Mouse (Mus musculus): Measurements from ENCODE around the gene Cacna1c. TPM values are rescaled to one million over a fixed set of nuclear protein-coding genes. Genes with fewer than 3 reads are reported as not detected.

Gene Cacna1c
- polyA plus RNA-seq, 2 experiments = 8.9 to 29.0 TPM

- Histone ChIP-seq H3K4me3 (replicated peaks; ENCODE audit: low read length) (no peak overlapping the region), H3K4me1 (ENCODE audit: control insufficient read depth, insufficient read depth, low read length) (no peaks in the 10 kb centered on the region), H3K9ac (ENCODE audit: low read depth, low read length, severe bottlenecking) (no peak overlapping the region), H3K27ac (replicated peaks; ENCODE audit: low read depth, low read length) (no peak overlapping the region), H3K27me3 (ENCODE audit: control insufficient read depth, insufficient read depth, low read length) (no peaks in the 10 kb centered on the region), H3K9me3 (ENCODE audit: control insufficient read depth, low read length) (no peaks in the 10 kb centered on the region), H3K4me2 (replicated peaks; ENCODE audit: low read depth, low read length, severe bottlenecking) (no peak overlapping the region), H3K36me3 (ENCODE audit: control insufficient read depth, insufficient read depth, low read length) (no peaks in the 10 kb centered on the region)
- no peak for DNase-seq (ENCODE audit: low spot score)
- 37% methylated on average over 4 of the region's 4 CpGs for WGBS
- no peak for TF ChIP-seq POLR2A (IDR thresholded peaks at IDR 0.05; ENCODE audit: borderline replicate concordance, extremely low read depth, insufficient read depth, insufficient read length)
- ATAC-seq (ENCODE audit: low FRiP score, low read depth) = no peak
Observed at GRCm38 (mm10) chr6:119145109-119145508, 51.1 kb downstream of the Cacna1c start.

DNA sequence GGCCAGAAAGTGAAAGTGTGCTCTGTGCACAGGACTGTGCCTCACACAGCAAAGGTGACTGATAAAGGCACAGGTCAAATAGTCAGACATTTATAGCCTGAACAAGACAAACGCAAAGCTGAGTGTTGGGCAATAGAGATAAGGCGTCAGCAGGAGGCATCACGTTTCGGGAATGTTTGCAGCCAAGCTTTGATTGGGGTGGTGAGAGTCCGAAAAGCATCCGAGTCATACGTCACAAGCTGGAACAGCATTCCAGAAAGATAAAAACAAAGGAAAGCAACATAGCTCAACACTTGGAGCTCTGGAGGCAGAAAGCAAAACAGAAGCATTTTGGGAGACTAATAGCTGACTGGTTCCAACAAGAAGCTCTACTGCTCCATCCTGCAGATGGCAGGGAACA is 56.7 kb downstream of the Cacna1c start:
- Histone ChIP-seq H3K9ac (ENCODE audit: low read depth, low read length, severe bottlenecking) (no peak overlapping the region), H3K4me3 (replicated peaks; ENCODE audit: low read length) (no peak overlapping the region), H3K27ac (replicated peaks; ENCODE audit: low read depth, low read length) (no peak overlapping the region), H3K27me3 (ENCODE audit: control insufficient read depth, insufficient read depth, low read length) (no peaks in the 10 kb centered on the region), H3K36me3 (ENCODE audit: control insufficient read depth, insufficient read depth, low read length) (no peaks in the 10 kb centered on the region), H3K9me3 (ENCODE audit: control insufficient read depth, low read length) (no peaks in the 10 kb centered on the region), H3K4me2 (replicated peaks; ENCODE audit: low read depth, low read length, severe bottlenecking) (no peak overlapping the region), H3K4me1 (ENCODE audit: control insufficient read depth, insufficient read depth, low read length) (no peaks in the 10 kb centered on the region)
- no peak for TF ChIP-seq POLR2A (IDR thresholded peaks at IDR 0.05; ENCODE audit: borderline replicate concordance, extremely low read depth, insufficient read depth, insufficient read length)
- 32% methylated on average over 7 of the region's 7 CpGs for whole genome bisulfite sequencing
- ATAC-seq (ENCODE audit: low FRiP score, low read depth) (no peak), DNase-seq (ENCODE audit: low spot score) (no peak)

DNA sequence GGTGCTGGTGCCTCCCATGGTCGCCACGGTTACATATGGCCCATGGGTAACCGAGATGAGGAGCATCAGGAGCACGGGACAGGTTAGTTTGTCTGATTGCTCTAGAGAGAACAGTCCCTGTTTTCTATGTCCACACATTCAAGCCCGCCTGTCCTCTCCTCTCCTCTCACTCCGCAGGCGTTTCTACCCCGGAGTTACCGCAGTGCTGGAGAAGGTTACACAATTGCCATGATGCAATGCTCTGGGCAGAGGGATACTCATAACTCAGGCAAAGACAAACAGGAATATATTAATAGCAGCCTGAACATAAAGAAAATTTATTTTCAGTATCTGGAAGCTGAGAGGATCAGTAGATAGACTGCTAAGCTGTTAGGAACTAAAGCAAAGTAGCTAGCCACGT is 58.5 kb downstream of the Cacna1c start:
- Histone ChIP-seq H3K27ac (replicated peaks; ENCODE audit: low read depth, low read length) (no peak overlapping the region), H3K9me3 (ENCODE audit: control insufficient read depth, low read length) (no peaks in the 10 kb centered on the region), H3K4me3 (replicated peaks; ENCODE audit: low read length) (no peak overlapping the region), H3K4me1 (ENCODE audit: control insufficient read depth, insufficient read depth, low read length) (no peaks in the 10 kb centered on the region), H3K9ac (ENCODE audit: low read depth, low read length, severe bottlenecking) (no peak overlapping the region), H3K36me3 (ENCODE audit: control insufficient read depth, insufficient read depth, low read length) (no peaks in the 10 kb centered on the region), H3K4me2 (replicated peaks; ENCODE audit: low read depth, low read length, severe bottlenecking) (no peak overlapping the region), H3K27me3 (ENCODE audit: control insufficient read depth, insufficient read depth, low read length) (no peaks in the 10 kb centered on the region)
- ATAC-seq (ENCODE audit: low FRiP score, low read depth) (no peak), DNase-seq (ENCODE audit: low spot score) (no peak)
- 84% methylated on average over 10 of the region's 10 CpGs for WGBS
- no peak for TF ChIP-seq POLR2A (IDR thresholded peaks at IDR 0.05; ENCODE audit: borderline replicate concordance, extremely low read depth, insufficient read depth, insufficient read length)

- ATAC-seq (ENCODE audit: low FRiP score, low read depth) (no peak), DNase-seq (ENCODE audit: low spot score) (no peak)
- Histone ChIP-seq H3K4me3 (replicated peaks; ENCODE audit: low read length) (no peak overlapping the region), H3K27ac (replicated peaks; ENCODE audit: low read depth, low read length) (no peak overlapping the region), H3K27me3 (ENCODE audit: control insufficient read depth, insufficient read depth, low read length) (no peaks in the 10 kb centered on the region), H3K9ac (ENCODE audit: low read depth, low read length, severe bottlenecking) (no peak overlapping the region), H3K4me2 (replicated peaks; ENCODE audit: low read depth, low read length, severe bottlenecking) (no peak overlapping the region), H3K36me3 (ENCODE audit: control insufficient read depth, insufficient read depth, low read length) (no peaks in the 10 kb centered on the region), H3K9me3 (ENCODE audit: control insufficient read depth, low read length) (no peaks in the 10 kb centered on the region), H3K4me1 (ENCODE audit: control insufficient read depth, insufficient read depth, low read length) (no peaks in the 10 kb centered on the region)
- 76% methylated on average over 4 of the region's 4 CpGs for WGBS
- TF ChIP-seq POLR2A (IDR thresholded peaks at IDR 0.05; ENCODE audit: borderline replicate concordance, extremely low read depth, insufficient read depth, insufficient read length) = no peak
Observed at GRCm38 (mm10) chr6:119132863-119133262, 63.4 kb downstream of the Cacna1c start.

DNA sequence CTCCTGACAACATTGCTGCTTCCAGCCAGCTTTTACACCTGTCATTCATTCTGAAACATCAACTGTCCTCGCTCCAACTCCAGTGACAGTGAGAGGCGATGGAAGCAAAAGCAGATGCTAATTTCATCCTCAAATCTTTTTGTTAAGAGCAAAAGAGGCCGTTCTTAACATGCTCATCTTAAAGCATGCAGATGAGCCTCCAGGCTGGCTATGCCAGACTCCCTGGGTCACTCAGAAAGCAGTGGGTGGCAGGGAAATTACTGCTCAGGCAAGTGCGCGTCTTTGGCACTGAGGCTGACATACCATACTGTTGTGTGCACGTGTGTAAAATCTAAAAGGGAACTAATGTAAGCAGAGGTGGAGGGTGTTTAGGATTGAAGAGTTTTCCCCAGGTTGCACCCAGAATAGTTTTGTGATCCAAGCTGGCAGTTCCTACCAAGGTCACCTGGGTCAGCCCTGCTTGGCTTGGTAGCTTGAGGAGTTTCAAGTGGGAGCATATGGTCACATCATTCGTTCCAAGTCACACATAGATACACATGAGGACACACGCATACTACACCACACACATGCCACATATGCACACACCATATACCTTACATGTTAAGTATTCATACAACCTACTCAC is 64.0 kb downstream of the Cacna1c start:
- Histone ChIP-seq H3K9me3 (ENCODE audit: control insufficient read depth, low read length) (no peaks in the 10 kb centered on the region), H3K4me1 (ENCODE audit: control insufficient read depth, insufficient read depth, low read length) (no peaks in the 10 kb centered on the region), H3K4me2 (replicated peaks; ENCODE audit: low read depth, low read length, severe bottlenecking) (no peak overlapping the region), H3K36me3 (ENCODE audit: control insufficient read depth, insufficient read depth, low read length) (no peaks in the 10 kb centered on the region), H3K27ac (replicated peaks; ENCODE audit: low read depth, low read length) (no peak overlapping the region), H3K27me3 (ENCODE audit: control insufficient read depth, insufficient read depth, low read length) (no peaks in the 10 kb centered on the region), H3K9ac (ENCODE audit: low read depth, low read length, severe bottlenecking) (no peak overlapping the region), H3K4me3 (replicated peaks; ENCODE audit: low read length) (no peak overlapping the region)
- no peak for ATAC-seq (ENCODE audit: low FRiP score, low read depth)
- WGBS = 84% methylated on average over 8 of the region's 8 CpGs
- DNase-seq (ENCODE audit: low spot score) = no peak
- TF ChIP-seq POLR2A (IDR thresholded peaks at IDR 0.05; ENCODE audit: borderline replicate concordance, extremely low read depth, insufficient read depth, insufficient read length) = no peak

- no peaks in the 10 kb centered on the region for H3K4me1 ChIP-seq (ENCODE audit: control insufficient read depth, insufficient read depth, low read length)
- 83% methylated on average over 5 of the region's 5 CpGs for WGBS
- H3K4me2 ChIP-seq (replicated peaks; ENCODE audit: low read depth, low read length, severe bottlenecking) = no peak overlapping the region
- no peaks in the 10 kb centered on the region for H3K27me3 ChIP-seq (ENCODE audit: control insufficient read depth, insufficient read depth, low read length)
- ATAC-seq (ENCODE audit: low FRiP score, low read depth) (no peak), DNase-seq (ENCODE audit: low spot score) (no peak)
- H3K36me3 ChIP-seq (ENCODE audit: control insufficient read depth, insufficient read depth, low read length) = no peaks in the 10 kb centered on the region
- no peak for TF ChIP-seq POLR2A (IDR thresholded peaks at IDR 0.05; ENCODE audit: borderline replicate concordance, extremely low read depth, insufficient read depth, insufficient read length)
- no peak overlapping the region for H3K9ac ChIP-seq (ENCODE audit: low read depth, low read length, severe bottlenecking)
- H3K9me3 ChIP-seq (ENCODE audit: control insufficient read depth, low read length) = no peaks in the 10 kb centered on the region
- H3K27ac ChIP-seq (replicated peaks; ENCODE audit: low read depth, low read length) = no peak overlapping the region
- no peak overlapping the region for H3K4me3 ChIP-seq (replicated peaks; ENCODE audit: low read length)
Observed at GRCm38 (mm10) chr6:119129664-119130063, 66.6 kb downstream of the Cacna1c start.

Measured in limb, embryonic 14.5 days (tissue).